In genomic region chrX:92323599-92323998, GRCm38 (mm10) we compare ENCODE assay signal across 26 mouse cellular contexts.
DNase-seq lines count a peak whose midpoint lies in the region; ATAC-seq and TF ChIP-seq lines count a peak whose summit lies in the region.
"Had no signal": no experiment of that assay in that cellular context is flagged by ENCODE, and none has a peak within 500 bp of the region (broad histone marks: within the 10 kb centered on the region; RNA-seq: fewer than 3 reads in every experiment).

No protein-coding gene starts in this region.

- WGBS in forebrain, embryonic 11.5 days = 17% methylated on average over 1 of the region's 1 CpGs
- 31% methylated on average over 1 of the region's 1 CpGs for WGBS in forebrain, embryonic 15.5 days
- WGBS in midbrain, embryonic 15.5 days = 25% methylated on average over 1 of the region's 1 CpGs
- WGBS in midbrain, embryonic 11.5 days = 40% methylated on average over 1 of the region's 1 CpGs

- peak; percentile 47 for DNase-seq in forebrain, embryonic 11.5 days (ENCODE audit: low spot score)
- no peak for DNase-seq in midbrain, embryonic 11.5 days (ENCODE audit: low spot score, missing footprints)
- DNase-seq in brain, embryonic 14.5 days (ENCODE audit: low read depth) = peak; percentile 55
- no peak for DNase-seq in cerebellum, adult 9-10 months
- no peak for DNase-seq in heart, postnatal 25 days (ENCODE audit: low spot score)
- DNase-seq: adrenal gland, adult 2 months; adrenal gland, postnatal 14 days; B cell, adult 2 months; cerebellum, adult 18-20 months; cerebellum, adult 9-11 months; cerebellum, postnatal 25 days; forebrain, postnatal 0 days; gastrocnemius, adult 2 months; gastrocnemius, postnatal 14 days; heart, adult 11 months; heart, postnatal 36 days had no signal

- intact Hi-C loops in heart, postnatal 25 days (cut with DNase I) = no loop called here

- no peaks in the 10 kb centered on the region for H3K36me3 ChIP-seq in forebrain, embryonic 11.5 days (ENCODE audit: control insufficient read depth, insufficient read depth, low read length)
- H3K36me3 ChIP-seq in forebrain, embryonic 15.5 days = no peaks in the 10 kb centered on the region
- no peaks in the 10 kb centered on the region for H3K36me3 ChIP-seq in midbrain, embryonic 15.5 days (replicated peaks)
- no peaks in the 10 kb centered on the region for H3K36me3 ChIP-seq in midbrain, embryonic 11.5 days (ENCODE audit: control insufficient read depth, insufficient read depth, low read length)
- H3K36me3 ChIP-seq: forebrain, embryonic 12.5 days; G1E; hindbrain, embryonic 10.5 days; hindbrain, embryonic 13.5 days; intestine, embryonic 15.5 days had no signal

- no peak overlapping the region for H3K4me3 ChIP-seq in forebrain, embryonic 11.5 days (ENCODE audit: low read depth, low read length)
- no peak overlapping the region for H3K4me3 ChIP-seq in forebrain, embryonic 15.5 days
- H3K4me3 ChIP-seq in midbrain, embryonic 15.5 days = no peak overlapping the region
- no peak overlapping the region for H3K4me3 ChIP-seq in midbrain, embryonic 11.5 days (ENCODE audit: low read depth, low read length)
- H3K4me3 ChIP-seq: forebrain, embryonic 12.5 days; gastrocnemius, adult 2 months; hindbrain, embryonic 10.5 days; hindbrain, embryonic 13.5 days; intestine, embryonic 15.5 days had no signal

- no peak for TF ChIP-seq POLR2A in brain, embryonic 14.5 days (IDR thresholded peaks at IDR 0.05; ENCODE audit: borderline replicate concordance, extremely low read depth, insufficient read depth, insufficient read length, poor library complexity, severe bottlenecking)

- no peaks in the 10 kb centered on the region for H3K27me3 ChIP-seq in forebrain, embryonic 11.5 days (ENCODE audit: control insufficient read depth, insufficient read depth, low read length)
- no peaks in the 10 kb centered on the region for H3K27me3 ChIP-seq in forebrain, embryonic 15.5 days
- H3K27me3 ChIP-seq in midbrain, embryonic 15.5 days (replicated peaks) = no peaks in the 10 kb centered on the region
- H3K27me3 ChIP-seq in midbrain, embryonic 11.5 days (ENCODE audit: control insufficient read depth, insufficient read depth, low read length) = no peaks in the 10 kb centered on the region
- H3K27me3 ChIP-seq: CH12.LX; forebrain, embryonic 12.5 days; hindbrain, embryonic 13.5 days; intestine, embryonic 15.5 days had no signal

- no peaks in the 10 kb centered on the region for H3K4me1 ChIP-seq in forebrain, embryonic 11.5 days (replicated peaks; ENCODE audit: control insufficient read depth, insufficient read depth, low read length)
- no peaks in the 10 kb centered on the region for H3K4me1 ChIP-seq in forebrain, embryonic 15.5 days
- no peaks in the 10 kb centered on the region for H3K4me1 ChIP-seq in midbrain, embryonic 15.5 days
- H3K4me1 ChIP-seq in midbrain, embryonic 11.5 days (ENCODE audit: control insufficient read depth, insufficient read depth, low read length) = no peaks in the 10 kb centered on the region
- H3K4me1 ChIP-seq: forebrain, embryonic 12.5 days; hindbrain, embryonic 10.5 days; hindbrain, embryonic 13.5 days; intestine, embryonic 15.5 days had no signal

- ATAC-seq in forebrain, embryonic 11.5 days (replicated peaks; ENCODE audit: low FRiP score) = peak; percentile 42; the same call in 1 of the 2 replicates
- no peak for ATAC-seq in forebrain, embryonic 15.5 days (replicated peaks)
- peak; percentile 78 for ATAC-seq in midbrain, embryonic 15.5 days (replicated peaks)
- no peak for ATAC-seq in midbrain, embryonic 11.5 days (ENCODE audit: low FRiP score)
- ATAC-seq: forebrain, postnatal 0 days; hindbrain, embryonic 16.5 days; intestine, embryonic 15.5 days had no signal

- no peak overlapping the region for H3K27ac ChIP-seq in forebrain, embryonic 11.5 days (ENCODE audit: low read depth, low read length)
- H3K27ac ChIP-seq in forebrain, embryonic 15.5 days (replicated peaks) = no peak overlapping the region
- H3K27ac ChIP-seq in midbrain, embryonic 15.5 days = no peak overlapping the region
- H3K27ac ChIP-seq in midbrain, embryonic 11.5 days (ENCODE audit: low read depth, low read length) = no peak overlapping the region
- H3K27ac ChIP-seq: forebrain, embryonic 12.5 days; gastrocnemius, adult 2 months; hindbrain, embryonic 10.5 days; hindbrain, embryonic 13.5 days; intestine, embryonic 15.5 days had no signal

- H3K9me3 ChIP-seq in forebrain, embryonic 11.5 days (ENCODE audit: control insufficient read depth, low read length) = no peaks in the 10 kb centered on the region
- H3K9me3 ChIP-seq in forebrain, embryonic 15.5 days = no peaks in the 10 kb centered on the region
- no peaks in the 10 kb centered on the region for H3K9me3 ChIP-seq in midbrain, embryonic 15.5 days
- H3K9me3 ChIP-seq in midbrain, embryonic 11.5 days (ENCODE audit: control insufficient read depth, low read length) = no peaks in the 10 kb centered on the region
- H3K9me3 ChIP-seq: forebrain, embryonic 12.5 days; G1E; hindbrain, embryonic 10.5 days; hindbrain, embryonic 13.5 days; intestine, embryonic 15.5 days had no signal

- no peak for TF ChIP-seq CTCF in brain, embryonic 14.5 days (IDR thresholded peaks at IDR 0.05; ENCODE audit: borderline replicate concordance, extremely low read depth, insufficient read depth, insufficient read length)

- H3K9ac ChIP-seq in forebrain, embryonic 11.5 days (ENCODE audit: low read length) = no peak overlapping the region
- no peak overlapping the region for H3K9ac ChIP-seq in forebrain, embryonic 15.5 days (replicated peaks)
- no peak overlapping the region for H3K9ac ChIP-seq in midbrain, embryonic 15.5 days
- no peak overlapping the region for H3K9ac ChIP-seq in midbrain, embryonic 11.5 days (ENCODE audit: low read length)
- H3K9ac ChIP-seq: forebrain, embryonic 12.5 days; forebrain, postnatal 0 days; hindbrain, embryonic 13.5 days; intestine, embryonic 15.5 days had no signal

- no peak overlapping the region for H3K4me2 ChIP-seq in forebrain, embryonic 11.5 days (ENCODE audit: low read depth, low read length, severe bottlenecking)
- no peak overlapping the region for H3K4me2 ChIP-seq in forebrain, embryonic 15.5 days (replicated peaks)
- H3K4me2 ChIP-seq in midbrain, embryonic 15.5 days = no peak overlapping the region
- no peak overlapping the region for H3K4me2 ChIP-seq in midbrain, embryonic 11.5 days
- H3K4me2 ChIP-seq: forebrain, embryonic 12.5 days; heart, embryonic 11.5 days; hindbrain, embryonic 13.5 days; intestine, embryonic 15.5 days had no signal

Comparison
In these comparisons a context has a peak if more than half of its experiments do, and no peak if none do; other contexts are left out.
1. ATAC-seq: peak in forebrain, embryonic 11.5 days (single experiment) and midbrain, embryonic 15.5 days (single experiment); none in forebrain, embryonic 15.5 days (single experiment) and midbrain, embryonic 11.5 days (single experiment).
2. DNase-seq: peak in forebrain, embryonic 11.5 days (single experiment) and brain, embryonic 14.5 days (single experiment); none in midbrain, embryonic 11.5 days (single experiment), cerebellum, adult 9-10 months (single experiment) and heart, postnatal 25 days (single experiment).